Mouse (Mus musculus): ENCODE results near the gene Slain1.

- TF ChIP-seq MYOG (IDR thresholded peaks at IDR 0.05; ENCODE audit: control insufficient read depth, extremely low read depth, insufficient read length) (no peak), CTCF (IDR thresholded peaks at IDR 0.05; ENCODE audit: control insufficient read depth, insufficient read depth, insufficient read length) (no peak), CEBPB (IDR thresholded peaks at IDR 0.05; ENCODE audit: low read depth) (no peak), FOSL1 (IDR thresholded peaks at IDR 0.05; ENCODE audit: insufficient read depth, low read length, poor library complexity, severe bottlenecking) (no peak), USF1 (IDR thresholded peaks at IDR 0.05; ENCODE audit: low read depth) (no peak), MAX (IDR thresholded peaks at IDR 0.05) (no peak)
Observed at GRCm38 (mm10) chr14:103699308-103699707, 49.3 kb downstream of the Slain1 start.

All from C2C12 (cell line).